Mouse (Mus musculus): ENCODE data around the gene Stac2.

- TF ChIP-seq POLR2A (IDR thresholded peaks at IDR 0.05; ENCODE audit: borderline replicate concordance, extremely low read depth, low read depth, low read length) (peak; percentile 77; the same call in 1 of the 2 replicates), CTCF (IDR thresholded peaks at IDR 0.05; ENCODE audit: insufficient read depth, low read length) (peak; percentile 76)
Measured at GRCm38 (mm10) chr11:97987551-97988526, 65.4 kb downstream of the Stac2 start.

Measured in lung, adult 2 months (tissue).